In genomic region chr12:35983472-35983871, GRCm38 (mm10) we compare ENCODE assay signal across 23 mouse cellular contexts. TPM values are rescaled to one million over a fixed set of nuclear protein-coding genes. Genes with fewer than 3 reads are reported as not detected.
A peak's percentile ranks its signal among the peaks of the same experiment; 100 is the strongest.
DNase-seq lines count a peak whose midpoint lies in the region; ATAC-seq lines count a peak whose summit lies in the region.
"Had no signal": no experiment of that assay in that cellular context is flagged by ENCODE, and none has a peak within 500 bp of the region (broad histone marks: within the 10 kb centered on the region; RNA-seq: fewer than 3 reads in every experiment).

No protein-coding gene starts in this region.

- H3K4me1 ChIP-seq in midbrain, embryonic 13.5 days (replicated peaks): peaks cover 9% of the 10 kb centered on the region

- DNase-seq in 416B (ENCODE audit: low read depth): peak; percentile 72
- peak; percentile 7 for DNase-seq in CD4-positive helper T cell, adult 2 months (ENCODE audit: low read depth, low spot score)
- DNase-seq in gonadal fat pad, adult 2 months (ENCODE audit: low read depth): peak; percentile 27
- no peak for DNase-seq in cerebellum, postnatal 14 days
- DNase-seq in gastrocnemius, adult 8-10 months (ENCODE audit: low spot score in 2 of 2): no peak
- DNase-seq: cerebellum, adult 11-12 months; heart, adult 2 months; kidney, adult 2 months; kidney, postnatal 36 days; left cerebral cortex, postnatal 4 days; thymus, postnatal 36 days had no signal

- WGBS in midbrain, embryonic 13.5 days: 95% methylated on average over 9 of the region's 9 CpGs

- H3K27ac ChIP-seq in midbrain, embryonic 13.5 days: no peak overlapping the region
- H3K27ac ChIP-seq: heart, adult 2 months; hindbrain, embryonic 14.5 days; liver, embryonic 15.5 days; neural tube, embryonic 15.5 days had no signal

- no peaks in the 10 kb centered on the region for H3K36me3 ChIP-seq in midbrain, embryonic 13.5 days
- H3K36me3 ChIP-seq: liver, embryonic 15.5 days; neural tube, embryonic 15.5 days had no signal

- no peak overlapping the region for H3K4me2 ChIP-seq in midbrain, embryonic 13.5 days (replicated peaks)
- H3K4me2 ChIP-seq: hindbrain, embryonic 14.5 days; liver, embryonic 15.5 days; neural tube, embryonic 15.5 days had no signal

- peak; percentile 93 for ATAC-seq in monocyte, adult 5-6 weeks (replicated peaks; ENCODE audit: insufficient number of reproducible peaks, low FRiP score, low TSS enrichment, poor library complexity, severe bottlenecking)
- no peak for ATAC-seq in midbrain, embryonic 13.5 days

- no peaks in the 10 kb centered on the region for H3K9me3 ChIP-seq in midbrain, embryonic 13.5 days
- H3K9me3 ChIP-seq: liver, embryonic 15.5 days; megakaryocyte, embryonic 14.5 days; neural tube, embryonic 15.5 days had no signal

- no peaks in the 10 kb centered on the region for H3K27me3 ChIP-seq in midbrain, embryonic 13.5 days
- H3K27me3 ChIP-seq: liver, embryonic 15.5 days; megakaryocyte, embryonic 14.5 days; neural tube, embryonic 15.5 days had no signal

- no peak overlapping the region for H3K4me3 ChIP-seq in midbrain, embryonic 13.5 days (replicated peaks)
- H3K4me3 ChIP-seq: heart, adult 2 months; liver, embryonic 15.5 days; megakaryocyte, embryonic 14.5 days; neural tube, embryonic 15.5 days had no signal

- no peak overlapping the region for H3K9ac ChIP-seq in midbrain, embryonic 13.5 days (replicated peaks)
- H3K9ac ChIP-seq: hindbrain, embryonic 14.5 days; liver, embryonic 15.5 days; neural tube, embryonic 15.5 days had no signal

RNA-seq across cellular contexts. Expression of gene Agr2, which starts 9.2 kb away (rescaled TPM):
- polyA plus RNA-seq in gonadal fat pad, adult 2 months (2012; rRNA removed): 62.3 and 139 TPM in 2 replicates
- not detected in 3 replicates for total RNA-seq in monocyte, adult 5-6 weeks (2017)
- polyA plus RNA-seq in midbrain, embryonic 13.5 days (2015; fragmentation: Nextera tagmentation; extraction: Ambion mirVana): 0.98 and 1.3 TPM in 2 replicates
- not detected for total RNA-seq in gastrocnemius, adult 8-10 months (2022)
- total RNA-seq: heart, adult 2 months; layer of hippocampus, postnatal 14 days; left cerebral cortex, postnatal 4 days; midbrain, postnatal 0 days had no signal
- polyA plus RNA-seq: brain, embryonic 14.5 days; forebrain, embryonic 11.5 days; hindbrain, embryonic 14.5 days; kidney, adult 2 months; neural tube, embryonic 15.5 days; testis, adult 2 months had no signal

RNA-seq across cellular contexts. Expression of gene Agr3, which starts 58.1 kb away (rescaled TPM):
- 0.19 and 0.70 TPM in 2 replicates for polyA plus RNA-seq in gonadal fat pad, adult 2 months (2012; rRNA removed)
- not detected in 3 replicates for total RNA-seq in monocyte, adult 5-6 weeks (2017)
- polyA plus RNA-seq in midbrain, embryonic 13.5 days (2015; fragmentation: Nextera tagmentation; extraction: Ambion mirVana): not detected in 2 replicates
- not detected for total RNA-seq in gastrocnemius, adult 8-10 months (2022)
- total RNA-seq: heart, adult 2 months; layer of hippocampus, postnatal 14 days; left cerebral cortex, postnatal 4 days; midbrain, postnatal 0 days had no signal
- polyA plus RNA-seq: brain, embryonic 14.5 days; cortical plate, adult 2 months; kidney, adult 2 months; liver, embryonic 15.5 days; midbrain, postnatal 0 days had no signal

RNA-seq across cellular contexts. Expression of gene Tspan13, which starts 58.8 kb away (rescaled TPM):
- 60.8 and 108 TPM in 2 replicates for polyA plus RNA-seq in gonadal fat pad, adult 2 months (2012; rRNA removed)
- 116 to 146 TPM (median 118 TPM) in 3 replicates for total RNA-seq in monocyte, adult 5-6 weeks (2017)
- polyA plus RNA-seq in midbrain, embryonic 13.5 days (2015; fragmentation: Nextera tagmentation; extraction: Ambion mirVana): 361 and 381 TPM in 2 replicates
- total RNA-seq in gastrocnemius, adult 8-10 months (2022): 10 to 100 TPM; 17.7 to 24.5 (median 23.9) TPM

Comparison
In these comparisons a context has a peak if more than half of its experiments do, and no peak if none do; other contexts are left out.
1. DNase-seq: peak in 416B (single experiment), CD4-positive helper T cell, adult 2 months (single experiment) and gonadal fat pad, adult 2 months (single experiment); none in cerebellum, postnatal 14 days (0 of 2) and gastrocnemius, adult 8-10 months (0 of 2).